Mouse (Mus musculus): ENCODE results near the gene B4galnt3. TPM values are rescaled to one million over a fixed set of nuclear protein-coding genes. Genes with fewer than 3 reads are reported as not detected.
"Not testable (repeated sequence)": the region's sequence is repeated elsewhere in the genome, so short reads cannot be mapped to it uniquely, and the experiment has no call there.

The B4galnt3 gene
- 0.40 and 0.45 TPM in 2 replicates for polyA plus RNA-seq (2012; rRNA removed)

DNA sequence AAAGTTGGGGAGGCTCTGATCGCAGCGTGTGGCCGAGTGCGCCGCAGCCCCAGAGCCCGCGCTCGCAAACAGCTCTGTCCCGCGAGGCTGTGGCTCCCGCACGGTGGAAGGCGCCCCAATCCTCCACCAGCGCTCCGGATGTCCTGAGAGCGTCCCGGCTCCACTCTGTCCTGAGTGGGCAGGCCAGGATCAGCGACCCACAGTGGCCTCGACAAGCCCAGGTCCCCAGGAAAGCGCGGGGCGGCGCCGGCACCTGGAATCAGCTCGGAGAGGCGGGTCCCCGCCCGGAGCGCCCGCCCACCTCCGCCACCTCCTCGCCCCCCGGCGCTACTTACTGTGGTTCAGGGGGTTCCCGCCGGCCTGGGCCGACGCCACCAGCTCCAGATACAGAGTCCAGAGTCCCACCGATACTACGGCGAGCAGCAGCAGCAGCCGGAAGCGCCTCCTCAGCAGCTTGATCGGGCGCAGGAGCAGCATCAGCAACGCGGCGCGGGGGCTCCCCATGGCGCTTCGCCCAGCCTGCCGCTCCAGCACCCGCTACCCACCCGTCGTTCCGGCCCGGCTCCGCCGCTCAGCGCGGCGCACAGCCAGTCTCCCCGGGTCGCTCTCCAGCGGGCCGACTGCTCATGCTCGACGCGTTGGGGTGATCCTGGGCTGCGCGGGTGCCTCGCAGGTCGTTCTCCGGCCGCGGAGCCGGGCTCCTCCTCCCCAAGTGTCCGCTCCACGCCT is at the start of gene B4galnt3, which contains the start of gene D330020A13Rik:
TSS of gene B4galnt3 (minus strand) at position 504 of the 729 bp plus-strand sequence.
TSS of gene D330020A13Rik (plus strand) at position 309 of the 729 bp plus-strand sequence.
- DNase-seq (ENCODE audit: low spot score), result no peak

DNA sequence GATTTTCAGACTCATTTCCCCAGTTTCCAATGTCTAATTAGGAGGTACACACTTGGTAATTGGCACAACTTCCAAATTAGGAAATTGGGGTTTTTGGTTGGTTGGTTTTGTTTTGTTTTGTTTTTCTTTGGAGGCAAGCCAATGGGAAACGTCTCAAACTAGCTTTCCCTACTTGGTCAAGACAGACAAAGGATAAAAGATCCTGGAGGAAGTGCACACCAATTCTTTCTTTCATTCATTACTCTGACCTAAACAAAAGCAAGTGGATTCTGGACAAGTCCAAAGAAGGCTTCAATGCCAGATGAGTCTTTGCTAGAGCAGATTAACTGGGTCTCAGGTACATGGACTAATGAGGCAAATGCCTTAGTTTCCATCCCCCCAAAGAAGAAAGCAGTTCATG is 49.6 kb upstream of the B4galnt3 start:
- no peak for DNase-seq (ENCODE audit: low spot score)

DNA sequence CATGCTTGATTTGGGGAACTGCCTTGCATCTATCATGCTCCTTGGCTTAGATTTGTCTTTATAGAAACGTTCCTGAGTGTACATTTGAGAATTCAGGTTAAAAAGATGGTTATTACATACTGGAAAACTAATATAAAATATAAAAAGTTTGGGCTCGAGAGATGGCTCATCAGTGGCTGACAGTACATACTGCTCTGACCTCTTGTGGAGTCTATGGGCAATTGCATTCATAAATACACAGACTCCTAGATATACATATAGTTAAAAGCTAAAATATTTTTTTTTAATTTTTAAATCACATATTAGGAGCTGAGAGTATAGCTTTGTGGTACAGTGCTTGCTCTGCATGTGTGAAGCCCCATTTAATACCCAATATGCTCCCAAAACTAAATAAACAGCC is 38.0 kb upstream of the B4galnt3 start:
- DNase-seq (ENCODE audit: low spot score), result no peak

DNA sequence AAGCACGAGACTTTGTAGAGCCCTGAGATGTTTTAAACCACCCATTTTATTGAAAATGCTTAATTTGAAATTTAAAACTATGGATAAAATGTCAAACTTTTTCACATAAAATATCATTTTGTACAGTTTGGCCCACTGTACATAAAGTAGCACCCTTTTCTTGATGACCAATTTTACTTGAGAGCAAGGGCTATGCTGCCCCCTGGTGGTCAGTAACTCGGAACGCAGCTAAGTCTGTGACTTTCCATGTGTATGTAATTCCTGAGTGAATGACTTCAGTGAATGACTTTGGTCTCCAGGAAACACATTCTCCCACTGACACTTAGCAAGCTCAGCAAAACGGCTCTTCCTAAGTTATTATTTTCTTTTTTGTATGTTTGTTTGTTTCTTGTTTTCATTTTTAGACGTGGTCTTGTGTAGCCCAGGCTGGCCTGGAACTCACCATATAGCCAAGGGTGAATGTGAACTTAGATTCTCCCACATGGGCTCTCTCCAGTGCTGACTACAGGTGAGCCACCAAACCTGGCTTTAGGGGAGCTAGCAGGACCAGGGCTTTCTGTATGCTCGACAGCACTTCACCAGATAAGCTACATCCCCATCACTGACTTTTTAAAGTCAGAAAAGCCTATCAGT is 30.1 kb upstream of the B4galnt3 start:
- peak; percentile 22 for DNase-seq (ENCODE audit: low spot score)

DNA sequence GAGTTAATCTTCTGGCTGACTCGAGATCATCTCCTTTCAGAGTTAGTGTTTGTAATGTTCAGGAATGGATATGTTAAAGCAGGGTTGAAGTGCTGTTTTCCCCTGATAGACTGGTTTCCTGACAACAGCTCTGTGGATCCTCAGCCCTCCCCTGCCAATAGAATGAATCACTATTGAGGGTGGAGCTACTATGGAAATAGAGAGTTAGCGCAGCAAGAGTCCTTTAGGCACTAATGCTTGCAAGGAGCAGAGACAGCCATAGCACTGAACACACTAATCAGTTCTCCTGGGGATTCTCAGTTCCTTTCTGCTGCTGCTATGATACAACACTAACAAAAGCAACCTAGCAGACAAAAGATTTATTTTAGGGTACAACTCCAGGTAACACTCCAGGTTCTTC is 26.0 kb upstream of the B4galnt3 start:
- no peak for DNase-seq (ENCODE audit: low spot score)

DNA sequence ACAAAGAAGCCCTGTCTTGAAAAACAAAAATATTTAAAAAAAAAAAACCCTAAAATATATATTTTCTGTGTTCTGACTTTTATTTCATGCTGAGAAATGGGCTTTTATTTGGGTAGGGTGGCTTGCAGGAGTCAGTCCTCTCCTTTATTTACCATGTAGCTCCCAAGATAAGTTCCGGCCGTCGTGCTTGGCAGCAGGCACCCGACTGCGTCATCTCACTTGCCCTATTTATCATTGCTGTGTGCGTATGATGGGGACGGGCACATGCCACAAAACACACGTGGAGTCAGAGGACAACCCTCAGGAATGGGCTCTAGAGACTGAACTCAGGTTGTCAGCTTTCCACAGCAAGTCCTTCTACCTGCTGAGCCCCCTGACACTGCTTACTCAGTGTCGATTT is 24.8 kb upstream of the B4galnt3 start:
- no peak for DNase-seq (ENCODE audit: low spot score)

DNA sequence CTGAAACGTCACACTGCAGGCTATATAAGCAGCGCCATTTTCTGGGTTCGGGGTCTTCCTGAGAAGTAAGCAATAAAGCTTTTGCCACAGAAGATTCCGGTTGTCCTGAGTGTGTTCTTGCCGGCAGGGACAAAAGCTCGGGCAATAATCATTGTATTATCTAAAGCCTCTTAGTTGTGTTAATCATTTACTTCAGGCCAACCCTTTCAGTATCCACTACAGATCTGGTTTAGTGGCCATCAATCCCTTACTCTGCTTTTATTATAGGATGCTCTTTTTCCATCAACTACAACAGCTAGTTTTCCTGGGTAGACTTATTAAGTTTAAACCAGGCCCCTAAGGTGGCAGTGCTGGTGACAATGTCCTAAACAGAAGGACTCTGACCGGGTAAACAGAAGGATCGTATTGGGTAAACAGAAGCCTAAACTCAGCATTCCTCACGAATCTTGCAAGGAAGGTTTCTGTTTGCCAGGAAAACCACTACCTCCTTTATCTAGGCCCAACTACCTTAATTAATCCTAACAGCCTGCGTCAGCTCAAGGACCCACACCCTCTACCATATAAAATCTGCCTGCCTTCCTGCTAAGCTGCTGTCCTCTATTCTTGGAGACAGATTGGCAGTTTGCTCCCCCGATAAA is 24.1 kb upstream of the B4galnt3 start:
- no peak for DNase-seq (ENCODE audit: low spot score)

DNA sequence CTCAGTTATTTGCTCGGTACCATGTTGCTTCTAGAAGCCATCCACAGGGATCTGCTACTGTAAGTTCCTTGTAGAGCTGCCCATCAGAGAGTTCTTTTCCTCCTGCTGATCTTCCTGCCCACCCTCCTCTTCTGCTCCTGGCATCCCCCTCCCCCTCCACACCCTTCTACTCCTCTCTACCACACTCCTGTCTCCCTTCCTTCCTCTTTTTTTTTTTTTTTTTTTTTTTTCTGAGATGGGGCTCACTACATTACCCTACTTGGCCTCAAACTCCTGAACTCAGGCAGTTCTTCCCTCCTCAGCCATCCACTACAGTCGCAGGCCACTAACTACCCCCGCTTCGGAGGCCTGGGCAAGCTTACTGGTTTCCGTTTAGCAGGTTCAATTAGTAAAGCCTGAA is 18.1 kb upstream of the B4galnt3 start:
- no peak for DNase-seq (ENCODE audit: low spot score)

DNA sequence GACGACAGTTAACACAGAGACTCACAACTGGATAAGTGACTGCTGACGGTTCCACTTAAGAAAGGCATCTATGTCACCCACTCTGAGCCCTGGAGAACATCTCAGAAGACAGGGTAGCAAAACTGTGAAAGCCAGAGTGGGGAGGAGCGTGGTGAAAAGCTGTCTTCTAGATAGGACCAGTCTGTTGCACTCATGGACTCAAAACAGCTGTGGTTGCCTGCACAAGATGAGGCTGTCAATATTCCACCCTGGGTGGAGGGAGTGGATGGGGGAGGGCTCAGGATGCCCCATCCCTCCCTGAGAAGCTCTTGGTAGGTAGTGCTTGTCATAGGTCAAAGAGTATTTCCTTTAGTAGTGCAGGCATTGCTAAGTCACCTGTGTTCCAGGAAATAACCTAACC is 15.4 kb upstream of the B4galnt3 start:
- DNase-seq (ENCODE audit: low spot score), result no peak

DNA sequence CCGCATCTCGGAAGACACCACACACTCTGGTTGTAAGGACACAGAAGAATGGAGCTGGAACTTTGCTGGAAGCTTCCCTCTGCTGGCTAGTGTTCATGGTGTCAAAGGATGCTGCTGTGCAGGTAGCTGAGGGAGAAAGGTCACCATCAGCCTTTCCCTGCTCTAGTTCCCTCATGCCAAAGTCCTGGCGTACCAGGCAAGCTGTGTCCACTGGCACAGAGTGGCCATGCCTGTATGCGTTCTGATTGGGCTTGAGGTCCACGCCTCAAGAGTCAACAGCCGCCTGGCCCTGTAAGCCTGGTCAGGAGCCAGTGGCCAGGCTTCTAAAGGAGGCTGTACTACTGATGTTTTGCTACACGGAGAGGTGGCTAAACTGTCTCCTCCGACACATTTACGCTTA is 15.0 kb upstream of the B4galnt3 start:
- DNase-seq (ENCODE audit: low spot score), result no peak

DNA sequence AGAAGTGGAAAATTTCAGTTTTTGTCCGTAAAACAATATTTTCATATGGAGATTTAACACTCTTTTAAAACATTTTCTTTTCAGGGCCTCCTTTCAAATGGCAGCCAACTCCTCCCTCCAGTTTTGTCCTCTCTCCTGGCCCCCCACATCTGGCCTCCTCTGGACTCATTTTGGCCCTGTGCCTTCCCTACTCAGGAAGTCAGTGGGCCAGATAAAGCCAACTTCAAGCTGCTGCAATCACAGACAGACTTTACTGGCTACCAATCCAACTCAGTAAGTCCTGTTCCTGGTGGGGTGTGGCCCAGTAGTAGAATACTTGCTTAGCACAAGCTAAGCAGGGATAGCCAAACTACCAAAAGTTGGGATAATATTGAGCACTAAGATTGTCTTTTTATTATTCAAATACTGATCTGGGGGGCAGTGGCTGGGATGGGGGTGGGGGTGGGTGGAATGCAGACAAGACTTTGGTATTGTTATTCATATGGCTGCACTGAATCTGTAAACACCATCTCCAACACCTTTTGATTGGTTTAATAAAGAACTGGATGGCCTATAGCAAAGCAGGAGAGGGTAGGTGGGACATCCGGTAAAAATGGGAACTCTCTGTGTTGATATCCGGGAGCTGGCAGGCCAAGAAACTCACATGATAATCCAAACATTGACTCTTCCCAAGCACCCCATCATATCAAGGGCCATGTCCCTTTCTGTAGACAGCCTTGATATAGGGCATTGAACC is 12.7 kb upstream of the B4galnt3 start:
- no peak for DNase-seq (ENCODE audit: low spot score)

DNA sequence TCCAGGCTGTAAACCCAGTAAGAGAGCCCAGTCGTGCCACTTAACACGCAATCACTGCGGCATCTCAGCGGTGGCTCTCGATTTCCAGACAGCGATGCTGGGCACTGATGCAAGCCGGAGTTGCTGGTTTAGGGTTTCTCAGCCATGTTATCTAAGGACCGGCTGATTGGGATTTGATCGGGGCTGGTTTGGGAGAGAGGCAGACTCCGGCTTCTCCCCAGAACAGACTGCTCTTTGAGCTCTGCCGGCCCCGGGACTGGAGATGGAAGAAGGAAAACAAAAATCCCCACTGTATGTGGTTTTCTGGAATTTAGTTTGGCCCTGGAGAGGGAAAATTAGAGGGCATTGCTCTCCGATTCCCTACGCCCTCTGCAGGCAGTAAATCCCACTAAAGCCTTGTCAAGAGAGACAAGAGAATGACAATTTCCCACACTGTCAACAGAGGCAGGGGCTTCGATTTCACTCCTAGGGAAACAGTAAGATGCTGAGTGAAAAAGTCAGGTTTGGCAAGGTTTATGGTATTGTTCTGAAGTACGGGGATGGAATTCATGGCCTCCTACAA is 8.5 kb upstream of the B4galnt3 start:
- DNase-seq (ENCODE audit: low spot score), result no peak

DNA sequence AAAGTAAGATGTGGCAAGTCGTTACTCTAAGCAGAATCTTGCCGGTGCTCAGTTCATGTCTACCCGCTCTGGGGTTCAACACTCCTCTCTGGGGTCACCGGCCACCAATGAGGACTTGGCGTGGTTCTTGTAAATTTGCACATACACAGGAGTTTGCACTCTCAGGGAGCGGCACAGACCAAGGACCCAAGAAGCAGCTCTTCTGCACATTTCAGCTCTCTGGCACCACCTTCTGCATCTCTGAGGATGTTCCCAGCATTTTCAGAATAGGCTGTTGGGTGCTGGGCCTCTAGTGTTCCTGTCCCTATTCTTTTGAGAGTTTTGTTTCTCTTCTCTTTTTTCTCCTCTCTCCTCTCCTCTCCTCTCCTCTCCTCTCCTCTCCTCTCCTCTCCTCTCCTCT is 6.8 kb upstream of the B4galnt3 start:
- DNase-seq (ENCODE audit: low spot score), result no peak

DNA sequence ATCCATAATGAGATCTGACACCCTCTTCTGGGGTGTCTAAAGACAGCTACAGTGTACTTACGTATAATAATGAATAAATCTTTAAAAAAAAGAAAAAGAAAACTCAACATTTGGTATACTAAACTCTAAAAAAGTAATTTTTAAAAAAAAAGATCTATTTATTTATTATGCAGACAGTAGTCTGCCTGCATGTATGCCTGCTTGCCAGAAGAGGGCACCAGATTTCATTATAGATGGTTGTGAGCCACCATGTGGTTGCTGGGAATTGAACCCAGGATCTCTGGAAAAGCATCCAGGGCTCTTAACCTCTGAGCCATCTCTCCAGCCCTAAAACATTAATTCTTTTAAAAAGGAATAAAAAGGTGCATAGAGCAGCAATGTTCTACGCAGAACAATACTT is 2.2 kb upstream of the B4galnt3 start:
- not testable (repeated sequence) for DNase-seq (ENCODE audit: low spot score)

DNA sequence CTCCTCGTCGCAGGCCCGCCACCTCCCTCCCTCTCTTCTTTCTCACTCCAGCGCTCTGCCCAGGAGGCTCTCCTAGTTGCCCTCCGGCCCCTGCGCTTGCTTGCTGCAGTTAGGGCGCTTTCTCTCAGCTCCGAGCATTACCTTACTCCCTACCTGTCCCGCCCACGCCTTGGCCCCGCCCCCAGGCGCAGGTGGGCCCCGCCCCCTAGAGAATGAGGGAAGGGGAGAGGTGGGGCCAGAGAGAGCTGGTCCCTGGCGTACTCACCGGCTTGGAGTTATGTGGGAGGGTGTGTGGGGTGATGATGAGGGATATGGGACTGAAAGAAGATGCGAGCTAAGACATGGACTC is 400 bp upstream of the B4galnt3 start:
- peak; percentile 37 for DNase-seq (ENCODE audit: low spot score)

DNA sequence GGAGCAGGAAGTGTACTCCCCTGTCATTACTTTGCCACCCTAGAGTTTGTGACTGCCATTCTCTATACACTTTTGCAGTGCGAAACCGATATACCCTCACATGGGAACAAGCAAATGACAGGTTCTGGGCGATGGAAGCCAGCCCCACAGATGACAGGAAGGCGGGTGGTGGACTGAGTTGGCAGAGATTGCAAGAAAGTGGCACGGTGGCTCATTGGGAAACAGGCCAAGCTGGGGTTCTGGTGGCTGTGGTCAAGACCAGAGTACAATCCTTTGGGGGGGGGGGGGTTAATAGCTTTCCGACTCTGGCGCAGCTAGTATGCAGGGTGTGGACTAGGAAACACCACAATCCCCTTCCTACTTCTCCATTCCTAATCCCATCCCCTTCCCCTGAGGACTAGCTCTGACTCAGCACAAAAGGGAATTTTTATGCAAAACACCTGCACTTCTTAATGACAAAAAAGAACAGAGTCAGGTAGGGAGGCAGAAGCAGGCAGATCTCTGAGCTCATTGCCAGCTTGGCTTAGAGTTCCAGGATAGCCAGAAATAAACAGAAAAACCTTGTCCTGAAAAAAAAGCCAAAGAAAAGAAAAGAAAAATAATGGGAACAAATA is 2.9 kb downstream of the B4galnt3 start:
- DNase-seq (ENCODE audit: low spot score), result no peak

DNA sequence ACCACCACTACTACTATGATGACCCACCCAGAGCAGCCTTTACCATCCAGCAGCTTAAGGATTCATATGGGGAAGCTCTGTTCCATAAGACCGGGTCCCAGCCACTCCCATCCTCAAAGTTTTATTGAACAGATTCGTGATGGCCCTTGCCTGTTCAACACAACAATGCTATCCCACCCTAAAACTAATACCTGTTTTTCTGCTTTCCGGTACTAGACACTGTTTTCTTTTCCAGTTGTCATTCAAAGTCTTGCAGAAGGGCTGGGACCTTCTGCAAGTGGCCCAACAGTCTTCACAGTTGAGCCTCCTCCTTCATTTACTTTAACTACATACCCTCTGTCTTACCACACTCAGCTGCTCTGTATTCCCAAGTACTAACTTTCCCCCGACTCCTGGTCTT is 4.9 kb downstream of the B4galnt3 start:
- no peak for DNase-seq (ENCODE audit: low spot score)

DNA sequence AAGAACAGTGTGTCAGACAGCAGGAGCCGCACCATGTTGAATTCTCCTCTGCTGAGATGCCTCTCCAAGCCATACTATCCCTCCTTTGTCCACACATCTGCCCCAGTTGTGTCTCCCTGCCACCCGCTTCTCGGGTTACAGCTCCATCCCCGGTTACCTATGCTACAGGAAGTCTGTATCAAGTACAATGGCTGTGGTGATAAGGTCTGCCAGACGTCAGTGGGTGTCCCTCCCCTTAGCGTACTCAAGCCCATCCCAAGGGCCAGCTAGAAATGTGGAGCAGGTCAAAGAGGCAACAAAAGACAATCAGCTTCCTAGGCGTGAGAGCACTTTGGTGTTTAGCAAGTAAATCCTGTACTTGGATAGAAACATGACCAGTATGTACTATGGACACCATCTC is 5.8 kb downstream of the B4galnt3 start:
- DNase-seq (ENCODE audit: low spot score), result no peak

DNA sequence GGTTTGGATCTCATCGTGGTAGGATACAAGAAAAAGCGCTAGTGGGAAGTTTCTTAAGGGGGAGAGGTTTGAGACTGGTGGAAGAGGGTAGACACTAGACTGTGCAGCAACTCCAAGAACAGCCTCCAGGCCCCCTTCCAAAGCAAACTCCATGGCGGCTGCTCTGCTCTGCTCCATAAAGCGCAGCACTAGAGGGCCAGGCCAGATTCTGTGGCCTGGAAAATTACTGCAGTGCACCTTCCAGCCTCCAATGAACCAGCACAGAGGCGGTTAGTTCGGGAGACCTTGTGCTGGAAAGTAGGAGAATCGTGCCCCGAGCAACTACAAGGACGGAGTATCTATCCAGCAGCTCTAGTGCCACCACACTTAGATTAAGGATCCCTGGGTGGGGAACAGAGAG is 7.1 kb downstream of the B4galnt3 start:
- DNase-seq (ENCODE audit: low spot score), result no peak

DNA sequence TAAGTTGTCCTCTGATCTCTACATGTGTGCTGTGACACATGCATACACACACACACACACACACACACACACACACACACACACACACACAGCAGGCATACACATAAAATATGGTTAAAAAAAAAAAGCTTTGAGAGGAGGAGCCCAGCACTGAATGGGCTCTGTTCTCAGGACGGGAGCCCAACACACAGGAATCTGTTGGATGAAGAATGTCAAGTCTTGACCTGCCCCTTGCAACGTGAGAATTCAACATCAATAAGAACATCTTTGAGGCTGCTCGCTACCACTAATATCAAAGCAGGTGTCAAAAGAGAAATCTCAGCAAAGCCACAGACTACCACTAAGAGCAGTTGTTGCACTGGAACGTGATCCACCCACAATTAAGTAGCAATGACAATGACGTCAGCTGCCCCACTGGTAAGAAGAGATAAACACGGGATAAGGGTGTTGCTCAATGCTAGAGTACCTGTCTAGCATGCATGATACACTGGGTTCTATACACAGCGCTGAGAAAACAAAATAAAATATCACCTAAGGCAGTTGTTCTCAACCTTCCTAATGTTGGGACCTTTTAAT is 17.4 kb downstream of the B4galnt3 start:
- no peak for DNase-seq (ENCODE audit: low spot score)

DNA sequence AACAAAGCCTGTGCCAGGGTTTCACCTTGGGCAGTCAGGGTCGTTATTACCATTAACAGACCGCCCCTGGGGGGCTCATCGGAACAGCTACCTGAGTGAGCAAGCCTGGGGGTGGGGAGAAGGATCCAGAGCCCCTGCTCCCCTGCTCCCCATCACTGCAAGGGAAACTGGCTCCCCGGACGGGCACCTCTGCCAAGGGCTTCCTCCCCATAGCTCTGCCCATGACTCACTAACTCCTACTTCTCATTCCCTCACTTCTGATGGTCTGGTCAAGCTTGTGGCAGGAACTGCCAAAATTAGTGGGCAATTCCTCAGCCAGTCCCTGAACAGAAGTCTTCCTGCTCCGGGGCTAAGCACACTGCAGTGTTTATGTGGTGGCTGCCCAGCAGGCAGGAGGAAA is 19.1 kb downstream of the B4galnt3 start:
- no peak for DNase-seq (ENCODE audit: low spot score)
